Mouse (Mus musculus) thymus, adult 18-20 months (tissue): ENCODE data around the gene Tspan17.

ENCODE experiments used
- DNase-seq, 2 experiments: peaks; one replicate each; pipeline ENCODE4 v3.0.0; 2022; ENCODE audit warnings: mixed read lengths in 2 of 2

Tspan17 gene

DNA sequence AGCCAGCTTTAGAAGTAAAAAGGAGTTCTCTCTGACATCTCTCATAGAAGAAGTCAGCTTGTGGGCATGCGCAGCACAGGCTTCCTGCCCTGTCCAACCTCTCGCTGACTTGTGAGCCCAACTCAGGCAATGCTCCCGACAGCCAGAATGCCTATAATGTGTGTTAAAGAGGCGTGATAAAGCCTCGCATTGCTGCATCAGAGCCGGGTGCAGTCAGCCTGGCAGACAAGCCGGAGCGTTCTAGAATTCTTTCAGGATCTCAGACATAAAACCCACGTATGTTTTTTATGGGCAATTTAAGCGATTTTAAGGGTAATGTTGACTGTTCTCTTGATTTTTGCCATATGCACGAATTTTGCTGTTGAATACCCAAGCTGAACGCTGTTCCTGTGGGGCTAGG, 18.9 kb downstream of the Tspan17 start:
- no peak for DNase-seq

DNA sequence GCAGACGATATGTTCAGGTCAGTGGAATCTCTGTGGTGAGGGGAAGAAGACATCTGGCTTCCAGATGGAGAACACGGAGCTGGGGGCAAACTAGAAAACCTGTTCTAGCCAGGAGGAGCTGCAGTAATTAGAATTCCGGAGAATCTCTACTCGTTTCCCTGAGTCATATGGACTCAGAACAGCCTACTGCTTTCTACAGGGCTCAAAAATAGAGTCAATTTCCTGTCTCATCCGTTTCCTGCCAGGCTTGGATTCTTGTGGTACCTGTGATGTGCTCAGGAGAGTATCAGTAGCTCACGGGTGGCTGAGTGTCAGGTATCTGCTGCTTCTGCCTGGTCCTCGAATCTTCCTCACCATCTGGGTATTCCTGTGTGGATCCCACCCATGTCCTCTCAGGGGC, 22.3 kb downstream of the Tspan17 start:
- DNase-seq, result no peak

DNA sequence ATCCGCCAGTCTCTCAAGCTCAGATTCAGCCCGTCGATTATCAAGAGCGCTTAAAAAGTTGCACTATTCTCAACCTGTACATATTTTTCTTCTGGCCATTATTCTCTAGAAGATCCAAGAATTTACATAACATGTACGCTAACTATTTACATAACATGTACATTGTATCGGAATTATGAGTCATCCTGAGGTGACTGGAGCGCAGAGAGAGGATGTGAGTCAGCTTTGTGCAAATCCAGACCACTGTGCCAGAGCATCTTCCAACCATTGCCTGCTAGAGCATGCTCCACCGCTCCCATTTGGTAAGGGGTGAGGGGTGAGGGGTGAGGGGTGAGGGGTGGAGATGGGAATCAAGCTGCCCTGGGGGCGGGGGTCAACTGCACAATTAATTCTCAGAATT, 24.2 kb downstream of the Tspan17 start:
- no peak for DNase-seq

DNA sequence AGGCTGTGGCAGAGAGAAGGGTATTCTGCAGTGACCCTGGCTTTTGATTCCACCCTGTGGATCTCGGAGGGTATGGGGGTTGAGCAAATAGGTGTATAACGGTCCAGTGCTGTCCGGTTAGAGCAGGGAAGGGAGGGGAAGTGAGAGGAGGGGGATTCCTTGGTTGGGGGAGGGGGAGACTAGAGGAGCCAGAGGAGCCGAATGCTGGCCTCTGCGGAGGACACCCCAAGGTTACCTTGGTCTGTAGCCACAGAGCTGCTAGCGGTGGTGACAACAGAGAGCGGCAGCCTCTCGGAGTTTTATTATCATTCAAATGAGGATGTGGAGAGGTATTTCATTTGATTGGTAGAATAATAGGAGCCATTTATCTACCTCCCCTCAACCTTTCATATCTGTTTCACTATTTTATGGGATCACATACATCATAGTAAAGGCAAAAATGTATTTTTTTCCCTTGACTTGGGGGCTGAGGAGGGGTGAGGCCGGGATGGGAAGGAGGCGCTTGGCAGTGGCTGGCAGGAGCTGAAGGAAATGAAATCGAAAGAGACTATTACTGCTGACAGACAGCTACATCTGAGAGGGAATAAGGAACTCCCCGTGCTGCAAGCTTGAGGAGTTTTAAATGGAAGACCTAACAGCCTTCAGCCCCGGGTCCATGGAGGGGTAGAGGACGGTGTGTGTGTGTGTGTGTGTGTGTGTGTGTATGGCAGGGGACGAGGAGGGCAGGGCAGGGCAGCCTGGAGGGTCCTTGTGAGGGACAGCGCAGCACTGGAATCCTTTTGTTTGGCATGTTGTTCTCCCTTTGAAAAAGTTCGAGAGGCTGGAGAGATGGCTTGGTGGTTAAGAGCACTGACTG, 29.4 kb downstream of the Tspan17 start:
- no peak for DNase-seq

DNA sequence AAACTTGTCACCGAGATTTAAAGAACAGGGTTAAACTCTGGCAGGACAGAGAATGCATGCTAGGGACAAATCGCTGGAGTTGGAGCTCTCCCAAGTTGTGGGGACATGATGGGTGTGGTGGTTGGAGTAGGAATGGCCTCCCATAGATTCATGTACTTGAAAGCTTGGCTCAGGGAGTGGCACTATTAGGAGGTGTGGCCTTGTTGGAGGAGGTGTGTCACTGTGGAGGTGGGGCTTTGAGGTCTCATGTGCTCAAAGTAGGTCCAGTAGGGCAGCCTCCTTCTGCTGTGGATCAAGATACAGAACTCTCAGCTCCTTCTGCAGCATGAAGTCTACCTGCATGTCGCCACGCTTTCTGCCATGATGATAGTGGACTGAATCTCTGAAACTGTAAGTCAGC, 31.9 kb downstream of the Tspan17 start:
- no peak for DNase-seq

DNA sequence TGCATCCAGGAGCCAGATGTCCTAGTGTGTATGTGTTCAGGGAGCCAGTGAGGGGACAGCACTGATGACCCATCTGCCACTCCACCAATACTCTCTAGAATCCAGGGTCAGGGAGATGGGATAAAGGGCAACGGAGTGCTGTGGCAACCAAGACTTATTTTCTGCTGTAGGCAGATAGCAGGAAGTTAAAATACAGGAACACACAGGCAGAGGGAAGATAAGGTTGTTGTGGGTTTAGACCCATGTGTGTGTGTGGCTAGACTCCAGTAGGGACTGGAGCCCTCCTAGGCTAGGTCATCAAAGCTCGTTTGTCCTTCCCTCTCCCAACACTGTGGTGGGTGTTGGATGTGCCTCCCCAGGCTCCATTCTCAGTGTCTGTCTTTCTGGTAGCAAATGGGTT, 32.8 kb downstream of the Tspan17 start:
- DNase-seq, result no peak

DNA sequence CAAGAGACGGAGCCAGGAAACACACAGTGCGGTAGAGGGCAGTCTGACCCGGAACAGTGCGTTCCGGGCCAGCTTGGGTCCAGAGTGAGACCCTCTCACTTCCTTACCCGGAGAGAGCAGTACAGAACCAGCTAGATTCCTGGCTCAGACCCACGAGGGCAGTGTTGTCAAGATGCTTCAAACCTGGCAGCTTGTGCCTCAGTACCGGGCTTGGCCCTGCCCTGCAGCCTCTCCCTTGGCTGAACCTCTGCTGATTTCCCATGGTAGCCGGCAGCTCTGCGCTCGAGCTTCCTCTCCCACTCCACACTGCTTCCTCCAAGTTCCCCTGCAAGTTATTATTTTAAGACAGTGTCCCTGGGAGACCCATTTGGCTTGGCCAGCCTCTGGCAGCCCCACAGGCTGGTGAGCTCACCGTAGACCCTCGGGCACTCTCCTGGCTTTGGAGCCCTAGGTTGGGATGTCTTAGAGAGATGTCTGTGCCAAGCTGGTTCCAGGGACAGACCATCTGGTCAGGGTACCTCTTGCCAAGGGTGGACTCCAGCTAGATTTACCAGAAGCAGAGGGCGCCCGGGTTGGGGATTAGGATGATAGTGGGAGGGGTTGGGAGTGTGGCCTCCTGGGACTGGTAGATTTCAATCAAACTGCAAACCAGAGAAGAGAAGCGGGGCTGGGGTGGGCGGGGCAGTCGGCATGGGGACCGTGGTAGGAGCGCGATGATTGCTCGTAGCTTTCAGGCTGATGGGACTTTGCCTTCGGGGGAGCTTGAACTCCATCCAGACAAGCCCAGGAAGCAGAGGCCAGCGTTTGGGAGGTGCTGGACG, 35.1 kb downstream of the Tspan17 start:
- no peak for DNase-seq

DNA sequence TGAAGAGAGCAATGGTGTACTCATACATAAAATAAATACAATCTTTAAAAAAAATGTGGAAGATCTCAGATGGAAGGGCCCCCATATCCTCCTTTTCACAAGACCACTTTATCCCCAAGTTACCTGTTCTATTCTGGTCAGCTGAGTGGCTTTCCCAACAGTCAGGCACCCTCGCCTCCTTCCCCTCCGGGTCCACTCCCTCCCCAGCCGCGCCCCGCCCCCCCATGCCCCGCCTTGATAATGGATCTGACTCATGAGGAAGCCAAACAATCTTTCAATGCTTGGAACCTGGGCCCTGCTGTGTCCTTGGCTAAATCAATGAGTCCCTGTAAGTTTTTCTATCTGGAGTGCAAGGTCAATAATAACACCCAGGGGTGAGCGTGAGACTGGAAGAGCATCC, 38.8 kb downstream of the Tspan17 start:
- DNase-seq, result no peak

DNA sequence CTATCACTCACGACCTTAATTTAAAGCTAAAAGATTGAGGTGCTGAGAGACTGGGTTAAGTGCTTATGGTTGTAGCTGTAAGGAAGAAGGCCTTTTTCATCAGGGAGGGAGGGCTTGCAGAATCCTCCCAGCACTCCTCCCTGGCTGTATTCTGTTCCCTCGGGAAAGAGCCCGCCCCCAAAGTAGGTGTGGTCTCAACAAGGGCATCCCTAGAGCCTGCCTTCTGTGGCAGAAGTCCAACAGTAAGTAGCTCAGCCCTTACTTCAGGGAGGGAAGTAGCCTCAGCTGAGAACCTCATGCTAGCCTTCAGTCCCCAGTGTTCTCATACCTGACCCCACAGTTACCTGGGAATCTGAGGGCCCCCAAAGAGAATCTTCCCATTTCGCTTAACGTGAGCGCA, 39.3 kb downstream of the Tspan17 start:
- DNase-seq, result no peak

DNA sequence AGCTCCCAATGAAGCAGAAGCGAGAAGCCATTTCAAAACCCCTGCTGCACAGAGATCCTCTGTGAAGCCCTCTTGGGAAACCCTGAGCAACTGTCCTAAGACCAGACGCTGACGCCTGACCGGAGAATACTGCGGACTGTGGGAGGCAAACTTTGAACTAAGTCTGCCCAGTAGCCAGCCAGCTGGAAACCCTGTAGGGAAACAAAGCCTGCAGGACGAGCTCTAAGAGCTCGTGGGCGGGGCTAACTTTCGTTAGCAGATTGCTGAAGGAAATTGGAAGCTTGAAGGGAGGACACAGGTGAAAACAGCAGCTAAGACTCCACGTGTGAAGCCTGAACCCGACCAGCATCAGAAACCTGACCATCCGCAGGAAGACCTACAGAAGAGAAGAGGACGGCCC, 40.3 kb downstream of the Tspan17 start:
- no peak for DNase-seq

DNA sequence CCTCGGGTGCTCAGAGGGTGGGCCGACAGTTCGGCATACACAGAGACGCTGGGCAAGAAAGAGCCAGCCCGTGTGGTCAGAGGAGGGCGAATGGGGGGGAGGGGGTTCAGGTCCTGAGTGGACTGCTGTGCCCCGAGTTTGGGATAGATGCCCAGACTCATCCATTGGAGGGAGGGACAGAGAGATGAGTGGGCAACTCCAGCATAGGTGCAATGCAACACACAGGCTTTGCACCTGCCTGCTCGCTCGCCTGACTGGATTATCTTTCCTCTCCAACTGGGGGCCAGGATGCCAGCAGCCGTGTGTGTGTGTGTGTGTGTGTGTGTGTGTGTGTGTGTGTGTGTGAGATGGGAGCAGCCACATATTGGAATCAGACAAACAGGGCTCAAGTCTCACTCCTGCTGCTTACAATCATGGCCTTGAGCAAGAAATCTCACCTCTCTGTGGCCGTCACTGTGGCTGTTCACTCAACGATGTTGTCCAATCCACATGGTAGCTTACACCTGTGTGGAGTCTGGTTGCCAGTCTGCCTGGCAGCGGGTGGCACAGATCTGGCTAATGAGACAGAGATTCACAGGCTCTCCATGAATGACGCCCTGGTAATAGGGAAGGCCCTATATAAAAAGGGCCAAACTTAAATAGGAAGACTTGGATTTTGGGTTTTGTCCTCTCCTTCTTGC, 47.3 kb downstream of the Tspan17 start:
- no peak for DNase-seq

DNA sequence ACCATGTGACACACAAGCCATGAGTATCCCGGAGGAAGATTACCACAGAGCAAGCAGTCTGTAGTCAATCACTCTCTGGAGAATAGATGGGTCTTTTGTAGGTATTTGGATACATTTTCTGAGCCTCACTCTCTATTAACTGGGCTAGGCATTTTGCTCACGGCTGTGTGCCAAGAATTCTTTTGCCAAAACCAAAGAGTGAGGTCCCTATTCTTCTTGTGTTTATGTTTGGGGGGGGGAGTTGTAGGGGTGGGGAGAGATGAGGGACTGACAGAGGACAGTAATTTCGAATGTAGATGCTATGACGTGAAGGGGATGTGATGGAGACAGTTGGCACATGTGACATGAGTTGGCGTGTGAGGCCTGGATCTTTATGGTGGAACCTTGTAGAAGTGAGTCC, 47.9 kb downstream of the Tspan17 start:
- DNase-seq, result no peak

DNA sequence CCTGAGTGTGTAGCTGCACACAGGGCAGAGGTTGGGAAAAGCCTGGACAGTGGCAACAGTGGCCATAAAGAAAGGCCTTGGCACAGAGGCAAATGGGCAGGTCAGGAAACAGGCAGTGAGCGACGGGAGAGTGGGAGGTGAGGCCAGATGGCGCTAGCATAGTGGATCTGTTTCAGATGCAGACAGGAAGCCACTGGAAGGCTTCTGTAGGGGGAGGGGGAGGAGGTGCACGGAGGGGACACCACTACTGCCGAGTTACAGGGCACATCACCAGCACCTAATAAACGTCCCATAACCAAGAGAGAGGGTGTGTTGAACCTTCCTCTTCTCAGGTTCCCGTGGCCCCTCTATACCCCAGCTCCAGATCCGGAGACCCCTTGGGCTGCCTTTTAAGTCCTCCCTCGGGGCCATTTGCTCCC, 48.3 kb downstream of the Tspan17 start:
- no peak for DNase-seq

DNA sequence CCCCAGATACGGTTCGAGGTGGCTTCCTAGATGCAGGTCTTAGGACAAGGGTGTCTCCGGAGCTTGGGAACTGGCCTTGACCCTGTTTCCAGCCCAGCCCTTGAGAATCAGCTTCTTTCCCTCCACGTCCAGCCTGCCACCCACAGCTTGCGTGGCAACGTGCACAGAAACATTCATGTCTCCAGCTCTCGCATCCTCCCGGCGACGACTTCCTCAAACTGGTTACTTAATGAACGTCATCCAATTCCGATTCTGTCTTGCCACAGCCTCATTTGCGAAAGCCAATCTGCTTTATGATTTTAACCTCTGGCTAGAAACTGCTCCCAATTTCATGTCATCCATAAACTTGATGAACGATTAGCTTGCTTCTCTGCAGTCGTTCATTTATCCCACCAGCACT, 49.4 kb downstream of the Tspan17 start:
- DNase-seq, result no peak

DNA sequence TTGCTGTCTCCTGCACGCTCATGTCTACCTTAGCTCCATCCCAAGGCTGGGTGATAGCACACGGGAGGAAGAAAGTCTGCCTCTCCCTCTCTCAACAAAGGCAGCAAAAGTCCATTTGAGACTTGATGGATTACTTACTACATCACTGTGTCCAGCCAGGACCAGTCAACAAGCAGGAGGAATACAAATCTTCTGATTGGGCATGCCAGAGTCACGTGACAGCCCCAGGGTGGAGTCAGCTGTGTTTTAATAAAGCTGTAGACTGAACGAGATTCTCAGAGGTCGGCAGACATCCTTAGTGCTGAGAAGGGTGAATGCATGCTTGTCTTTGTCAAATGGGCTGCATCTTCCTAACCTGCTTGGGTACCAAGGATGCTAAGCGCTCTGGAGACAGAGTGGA, 50.0 kb downstream of the Tspan17 start:
- no peak for DNase-seq

DNA sequence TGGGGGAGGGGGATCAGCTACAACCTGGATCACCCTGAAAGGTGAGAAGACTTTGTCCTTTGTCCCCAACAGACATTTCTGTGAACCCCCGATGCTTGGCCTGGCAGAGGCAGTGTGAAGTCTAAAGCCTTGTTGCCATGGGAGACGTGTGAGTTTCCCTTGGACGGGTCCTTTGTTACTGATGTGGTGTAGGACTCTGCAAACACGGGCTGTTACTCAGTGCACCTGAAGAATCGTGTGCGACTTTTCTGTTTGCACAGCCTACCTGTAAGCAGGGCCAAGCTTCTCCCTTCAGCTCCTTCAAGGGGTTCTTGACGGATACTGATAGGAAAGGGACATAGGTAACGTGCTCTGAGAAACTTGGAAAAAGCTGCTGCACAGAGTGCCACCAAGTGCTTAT, 55.4 kb downstream of the Tspan17 start:
- no peak for DNase-seq
